Mouse (Mus musculus) G1E (cell line): ENCODE data around the gene Miox. TPM values are rescaled to one million over a fixed set of nuclear protein-coding genes. Genes with fewer than 3 reads are reported as not detected.

Source experiments
- ATAC-seq: 2 replicates; pipeline ENCODE4 v1.8.0; 2016; ENCODE audit warnings: mild to moderate bottlenecking; ENCODE audit not compliant: insufficient number of reproducible peaks, poor library complexity, low FRiP score, severe bottlenecking; ENCODE audit errors: extremely low read depth
- DNase-seq: peaks from one replicate; pipeline ENCODE4 v3.0.0; 2012; ENCODE audit warnings: low spot score
- H3K27me3 ChIP-seq: 2 replicates; pipeline ENCODE4 v1.6.1; 2012; ENCODE audit warnings: mild to moderate bottlenecking, low read length, inconsistent platforms; ENCODE audit not compliant: insufficient read depth
- H3K36me3 ChIP-seq: replicated peaks from 2 replicates; pipeline ENCODE3; 2012; ENCODE audit warnings: mild to moderate bottlenecking, inconsistent platforms
- H3K4me1 ChIP-seq: 2 replicates; pipeline ENCODE4 v1.6.1; 2012; ENCODE audit warnings: low read depth, low read length, inconsistent platforms, mixed read lengths; ENCODE audit not compliant: insufficient read depth
- H3K4me3 ChIP-seq: 2 replicates; pipeline ENCODE4 v1.5.1; 2012; ENCODE audit warnings: low read depth, mild to moderate bottlenecking, inconsistent platforms, low read length, moderate library complexity, mixed read lengths
- H3K9me3 ChIP-seq: replicated peaks from 2 replicates; pipeline ENCODE4 v1.6.1; 2012; ENCODE audit warnings: inconsistent platforms
- CTCF ChIP-seq: IDR thresholded peaks from 2 replicates; pipeline ENCODE4 v1.5.1; 2012; ENCODE audit warnings: low read depth, low read length, inconsistent platforms, mixed read lengths
- GATA1 ChIP-seq: IDR thresholded peaks from 2 replicates; pipeline ENCODE4 v1.6.1; 2012; ENCODE audit warnings: borderline replicate concordance, low read length, inconsistent platforms, mixed read lengths
- GATA2 ChIP-seq: IDR thresholded peaks from 2 replicates; pipeline ENCODE4 v1.6.1; 2012; ENCODE audit warnings: low read depth, low read length, inconsistent platforms, borderline replicate concordance
- POLR2AphosphoS5 ChIP-seq: IDR thresholded peaks from 2 replicates; pipeline ENCODE4 v1.6.1; 2012; ENCODE audit warnings: low read depth, low read length, inconsistent platforms; ENCODE audit not compliant: insufficient replicate concordance
- TAL1 ChIP-seq: conservative IDR thresholded peaks from 2 replicates; pipeline ENCODE4 v1.6.1; 2012; ENCODE audit warnings: low read depth, low read length, inconsistent platforms, mixed read lengths
- polyA plus RNA-seq: library from polyadenylated mRNA; stranded (reverse); fragments of >175 nt; gene quantifications from 2 replicates; pipeline ENCODE4 v1.2.3, GENCODE M21; 2012
- total RNA-seq, 2 experiments: library from RNA; stranded (forward) in 1 of 2; stranded (reverse) in 1 of 2; fragments of 200-1000 nt in 1 of 2; fragments of >200 nt in 1 of 2; fragmentation: Nextera tagmentation in 1 of 2; gene quantifications; 2 replicates each; pipeline ENCODE4 v1.2.3; 2014 to 2017

The Miox gene
- total and polyA plus RNA-seq, 3 experiments, result 0.11 TPM; not detected in 2

GRCm38 (mm10) chr15:89365141-89365551 lies 30.9 kb downstream of the Miox start:
- no peaks in the 10 kb centered on the region for H3K27me3 ChIP-seq
- peaks cover 100% of the 10 kb centered on the region for H3K36me3 ChIP-seq
- no peak for ATAC-seq
- DNase-seq, result no peak
- no peak for TF ChIP-seq GATA1
- no peak for TF ChIP-seq TAL1
- TF ChIP-seq POLR2AphosphoS5, result no peak
- H3K4me3 ChIP-seq, result no peak overlapping the region
- H3K9me3 ChIP-seq, result no peaks in the 10 kb centered on the region
- H3K4me1 ChIP-seq, result peaks cover 10% of the 10 kb centered on the region

- Histone ChIP-seq H3K4me3 (peak overlapping the region; percentile 86; the same call in 1 of the 2 replicates), H3K4me1 (peaks cover 57% of the 10 kb centered on the region)
- DNase-seq, result no peak
Measured at GRCm38 (mm10) chr15:89372068-89372467, 37.9 kb downstream of the Miox start.

GRCm38 (mm10) chr15:89372536-89372935 lies 38.3 kb downstream of the Miox start:
- ATAC-seq (no peak), DNase-seq (no peak)
- peaks cover 57% of the 10 kb centered on the region for H3K4me1 ChIP-seq
- H3K9me3 ChIP-seq, result peaks cover 3% of the 10 kb centered on the region; the same call in 1 of the 2 replicates
- H3K27me3 ChIP-seq, result no peaks in the 10 kb centered on the region
- H3K4me3 ChIP-seq, result peak overlapping the region; percentile 86
- TF ChIP-seq GATA1 (no peak), CTCF (no peak), POLR2AphosphoS5 (no peak), TAL1 (no peak), GATA2 (no peak)
- peaks cover 67% of the 10 kb centered on the region for H3K36me3 ChIP-seq

More at GRCm38 (mm10) chr15:89372068-89372467, 37.9 kb downstream of the Miox start:
- no peaks in the 10 kb centered on the region for H3K27me3 ChIP-seq
- H3K9me3 ChIP-seq, result no peaks in the 10 kb centered on the region
- peaks cover 72% of the 10 kb centered on the region for H3K36me3 ChIP-seq
- TF ChIP-seq GATA1 (no peak), TAL1 (no peak), POLR2AphosphoS5 (no peak), GATA2 (no peak), CTCF (no peak)
- no peak for ATAC-seq

GRCm38 (mm10) chr15:89373027-89373761 lies 39.0 kb downstream of the Miox start:
- H3K4me1 ChIP-seq, result peaks cover 57% of the 10 kb centered on the region
- peaks cover 10% of the 10 kb centered on the region for H3K9me3 ChIP-seq
- DNase-seq, result peak; percentile 89
- ATAC-seq, result peak; percentile 75
- H3K4me3 ChIP-seq, result peak overlapping the region; percentile 86
- H3K27me3 ChIP-seq, result no peaks in the 10 kb centered on the region; the same call in 1 of the 2 replicates
- peaks cover 60% of the 10 kb centered on the region for H3K36me3 ChIP-seq
- TF ChIP-seq GATA1 (no peak), CTCF (peak; percentile 30; the same call in 1 of the 2 replicates), GATA2 (no peak), TAL1 (no peak)

GRCm38 (mm10) chr15:89373762-89374248 lies 39.6 kb downstream of the Miox start, which contains the start of gene Sco2:
Gene Sco2 (minus strand): TSS chr15:89373846.
- Histone ChIP-seq H3K27me3 (peaks cover 1% of the 10 kb centered on the region; the same call in 1 of the 2 replicates), H3K4me1 (peaks cover 57% of the 10 kb centered on the region), H3K9me3 (peaks cover 16% of the 10 kb centered on the region), H3K36me3 (peaks cover 54% of the 10 kb centered on the region), H3K4me3 (peak within 1 kb of the TSS; percentile 86)
- DNase-seq, result peak; percentile 86
- TF ChIP-seq POLR2AphosphoS5, result 0 out of 2 replicates have a peak, but pooled peaks have one; percentile 77
- peak; percentile 72; the same call in 1 of the 2 replicates for TF ChIP-seq CTCF
- no peak for TF ChIP-seq TAL1
- no peak for TF ChIP-seq GATA1
- TF ChIP-seq GATA2, result no peak
- ATAC-seq, result peak; percentile 65

GRCm38 (mm10) chr15:89374340-89374739 lies 40.1 kb downstream of the Miox start:
- TF ChIP-seq POLR2AphosphoS5 (no peak), GATA2 (no peak)
- H3K4me1 ChIP-seq, result peaks cover 55% of the 10 kb centered on the region
- peaks cover 6% of the 10 kb centered on the region; the same call in 1 of the 2 replicates for H3K27me3 ChIP-seq
- ATAC-seq, result no peak
- DNase-seq, result no peak
- H3K9me3 ChIP-seq, result peaks cover 20% of the 10 kb centered on the region
- peaks cover 49% of the 10 kb centered on the region for H3K36me3 ChIP-seq
- peak overlapping the region; percentile 86 for H3K4me3 ChIP-seq
